Mouse (Mus musculus) pancreas, adult 10 weeks (tissue): ENCODE results near the gene Gm13275. TPM values are rescaled to one million over a fixed set of nuclear protein-coding genes. Genes with fewer than 3 reads are reported as not detected.

ENCODE experiments used
- polyA plus RNA-seq: library from polyadenylated mRNA; stranded (reverse); fragments of 350-450 nt; fragmentation: Illumina TruSeq; extraction: RNeasy Lipid Tissue Mini Kit (QIAGEN cat#74804); gene quantifications from one replicate; pipeline ENCODE4 v1.2.3, GENCODE M21; 2015; ENCODE audit warnings: low read depth, low replicate concordance; ENCODE audit not compliant: insufficient read depth

Gm13275 gene
- polyA plus RNA-seq: not detected

GRCm38 (mm10) chr4:88793936-88794675, at the start of gene Gm13275:
Gene Gm13275 (plus strand): TSS chr4:88794487.

GRCm38 (mm10) chr4:88754818-88755340, 39.4 kb upstream of the Gm13275 start, which contains the start of gene Gm13271:
Gene Gm13271 (plus strand): TSS chr4:88754868.

DNA sequence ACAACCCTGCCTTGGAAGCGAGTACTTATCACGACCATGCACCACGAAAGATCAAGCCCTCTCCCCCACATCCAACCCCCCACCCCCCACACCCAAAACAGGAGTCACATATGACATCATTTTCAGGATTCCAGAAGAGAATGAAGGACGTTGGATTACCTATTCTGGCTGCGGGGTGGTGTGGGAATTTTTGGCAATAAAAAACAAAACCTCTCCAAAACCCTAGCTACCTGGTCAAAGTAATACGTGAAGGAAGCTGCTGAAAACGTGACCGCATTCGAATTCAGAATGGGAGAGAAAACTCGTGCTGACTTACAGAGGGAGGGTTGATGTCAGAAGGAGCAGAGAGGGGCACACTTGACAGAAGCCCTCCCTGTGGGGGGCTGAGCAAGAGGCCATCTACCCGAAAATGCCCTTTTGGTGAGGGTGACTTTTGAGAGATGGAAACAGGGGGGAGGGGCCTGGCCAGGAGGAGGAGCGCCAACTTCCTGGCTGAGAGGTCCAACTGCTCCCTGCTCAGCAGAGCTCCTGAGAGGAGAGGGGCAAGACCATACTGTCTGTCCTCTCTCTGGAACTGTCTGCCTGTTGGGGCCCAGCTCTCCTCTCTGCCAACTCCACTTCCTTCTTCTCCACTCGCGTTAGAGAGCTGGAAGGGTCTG, 34.5 kb upstream of the Gm13275 start, which contains the start of gene Gm13283:
Gene Gm13283, plus strand, starts transcription at position 510 of the 659 bp plus-strand sequence.

DNA sequence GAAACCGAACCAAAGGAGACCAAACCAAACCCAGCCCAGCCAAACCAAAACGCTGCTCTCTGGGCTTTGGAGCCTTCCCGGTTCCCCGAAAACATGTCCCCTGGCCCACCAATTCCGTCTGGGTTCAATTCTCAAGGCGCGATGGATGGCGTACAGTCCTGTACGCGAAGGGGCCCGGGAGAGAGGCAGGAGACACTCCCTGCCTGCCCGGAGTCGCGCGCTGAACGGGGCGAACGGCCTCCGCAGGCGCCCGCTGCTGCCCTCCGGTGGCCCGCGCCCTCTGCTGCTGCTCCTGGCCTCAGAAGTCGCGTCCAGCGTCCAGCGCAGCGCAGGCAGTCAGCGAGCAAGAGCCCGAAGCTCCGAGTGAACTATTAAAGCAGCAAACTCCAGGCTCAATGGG, 20.8 kb upstream of the Gm13275 start, which contains the start of gene Gm13290:
Gene Gm13290, plus strand, starts transcription at position 301 of the 400 bp plus-strand sequence.

DNA sequence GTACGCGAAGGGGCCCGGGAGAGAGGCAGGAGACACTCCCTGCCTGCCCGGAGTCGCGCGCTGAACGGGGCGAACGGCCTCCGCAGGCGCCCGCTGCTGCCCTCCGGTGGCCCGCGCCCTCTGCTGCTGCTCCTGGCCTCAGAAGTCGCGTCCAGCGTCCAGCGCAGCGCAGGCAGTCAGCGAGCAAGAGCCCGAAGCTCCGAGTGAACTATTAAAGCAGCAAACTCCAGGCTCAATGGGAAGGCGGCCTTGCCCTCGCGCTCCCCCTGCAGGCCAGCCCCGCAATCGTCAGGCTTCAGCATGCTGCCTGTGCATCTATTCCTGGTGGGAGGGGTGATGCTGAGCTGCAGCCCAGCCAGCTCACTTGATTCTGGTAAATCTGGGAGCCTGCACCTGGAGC, 17.7 kb upstream of the Gm13275 start, which contains the start of gene Gm13289:
Gene Gm13289, plus strand, starts transcription at position 301 of the 400 bp plus-strand sequence.

DNA sequence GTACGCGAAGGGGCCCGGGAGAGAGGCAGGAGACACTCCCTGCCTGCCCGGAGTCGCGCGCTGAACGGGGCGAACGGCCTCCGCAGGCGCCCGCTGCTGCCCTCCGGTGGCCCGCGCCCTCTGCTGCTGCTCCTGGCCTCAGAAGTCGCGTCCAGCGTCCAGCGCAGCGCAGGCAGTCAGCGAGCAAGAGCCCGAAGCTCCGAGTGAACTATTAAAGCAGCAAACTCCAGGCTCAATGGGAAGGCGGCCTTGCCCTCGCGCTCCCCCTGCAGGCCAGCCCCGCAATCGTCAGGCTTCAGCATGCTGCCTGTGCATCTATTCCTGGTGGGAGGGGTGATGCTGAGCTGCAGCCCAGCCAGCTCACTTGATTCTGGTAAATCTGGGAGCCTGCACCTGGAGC, 14.7 kb upstream of the Gm13275 start, which contains the start of gene Gm13272:
Gene Gm13272, plus strand, starts transcription at position 301 of the 400 bp plus-strand sequence.

DNA sequence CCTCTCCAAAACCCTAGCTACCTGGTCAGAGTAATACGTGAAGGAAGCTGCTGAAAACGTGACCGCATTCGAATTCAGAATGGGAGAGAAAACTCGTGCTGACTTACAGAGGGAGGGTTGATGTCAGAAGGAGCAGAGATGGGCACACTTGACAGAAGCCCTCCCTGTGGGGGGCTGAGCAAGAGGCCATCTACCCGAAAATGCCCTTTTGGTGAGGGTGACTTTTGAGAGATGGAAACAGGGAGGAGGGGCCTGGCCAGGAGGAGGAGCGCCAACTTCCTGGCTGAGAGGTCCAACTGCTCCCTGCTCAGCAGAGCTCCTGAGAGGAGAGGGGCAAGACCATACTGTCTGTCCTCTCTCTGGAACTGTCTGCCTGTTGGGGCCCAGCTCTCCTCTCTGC, 12.5 kb upstream of the Gm13275 start, which contains the start of gene Ifnz:
Gene Ifnz, plus strand, starts transcription at position 301 of the 400 bp plus-strand sequence.

GRCm38 (mm10) chr4:88785409-88785808, 8.9 kb upstream of the Gm13275 start, which contains the start of gene Gm13276:
Gene Gm13276 (plus strand): TSS chr4:88785709.

GRCm38 (mm10) chr4:88788402-88788801, 5.9 kb upstream of the Gm13275 start, which contains the start of gene Gm13277:
Gene Gm13277 (plus strand): TSS chr4:88788632.

DNA sequence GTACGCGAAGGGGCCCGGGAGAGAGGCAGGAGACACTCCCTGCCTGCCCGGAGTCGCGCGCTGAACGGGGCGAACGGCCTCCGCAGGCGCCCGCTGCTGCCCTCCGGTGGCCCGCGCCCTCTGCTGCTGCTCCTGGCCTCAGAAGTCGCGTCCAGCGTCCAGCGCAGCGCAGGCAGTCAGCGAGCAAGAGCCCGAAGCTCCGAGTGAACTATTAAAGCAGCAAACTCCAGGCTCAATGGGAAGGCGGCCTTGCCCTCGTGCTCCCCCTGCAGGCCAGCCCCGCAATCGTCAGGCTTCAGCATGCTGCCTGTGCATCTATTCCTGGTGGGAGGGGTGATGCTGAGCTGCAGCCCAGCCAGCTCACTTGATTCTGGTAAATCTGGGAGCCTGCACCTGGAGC, 3.0 kb upstream of the Gm13275 start, which contains the start of gene Gm13278:
Gene Gm13278, plus strand, starts transcription at position 301 of the 400 bp plus-strand sequence.

DNA sequence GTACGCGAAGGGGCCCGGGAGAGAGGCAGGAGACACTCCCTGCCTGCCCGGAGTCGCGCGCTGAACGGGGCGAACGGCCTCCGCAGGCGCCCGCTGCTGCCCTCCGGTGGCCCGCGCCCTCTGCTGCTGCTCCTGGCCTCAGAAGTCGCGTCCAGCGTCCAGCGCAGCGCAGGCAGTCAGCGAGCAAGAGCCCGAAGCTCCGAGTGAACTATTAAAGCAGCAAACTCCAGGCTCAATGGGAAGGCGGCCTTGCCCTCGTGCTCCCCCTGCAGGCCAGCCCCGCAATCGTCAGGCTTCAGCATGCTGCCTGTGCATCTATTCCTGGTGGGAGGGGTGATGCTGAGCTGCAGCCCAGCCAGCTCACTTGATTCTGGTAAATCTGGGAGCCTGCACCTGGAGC, 2.8 kb downstream of the Gm13275 start, which contains the start of gene Gm13279:
Gene Gm13279, plus strand, starts transcription at position 301 of the 400 bp plus-strand sequence.

GRCm38 (mm10) chr4:88799365-88799764, 5.1 kb downstream of the Gm13275 start, which contains the start of gene Gm13285:
Gene Gm13285 (plus strand): TSS chr4:88799665.

DNA sequence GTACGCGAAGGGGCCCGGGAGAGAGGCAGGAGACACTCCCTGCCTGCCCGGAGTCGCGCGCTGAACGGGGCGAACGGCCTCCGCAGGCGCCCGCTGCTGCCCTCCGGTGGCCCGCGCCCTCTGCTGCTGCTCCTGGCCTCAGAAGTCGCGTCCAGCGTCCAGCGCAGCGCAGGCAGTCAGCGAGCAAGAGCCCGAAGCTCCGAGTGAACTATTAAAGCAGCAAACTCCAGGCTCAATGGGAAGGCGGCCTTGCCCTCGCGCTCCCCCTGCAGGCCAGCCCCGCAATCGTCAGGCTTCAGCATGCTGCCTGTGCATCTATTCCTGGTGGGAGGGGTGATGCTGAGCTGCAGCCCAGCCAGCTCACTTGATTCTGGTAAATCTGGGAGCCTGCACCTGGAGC, 8.7 kb downstream of the Gm13275 start, which contains the start of gene Gm13287:
Gene Gm13287, plus strand, starts transcription at position 301 of the 400 bp plus-strand sequence.

GRCm38 (mm10) chr4:88805231-88805630, 10.9 kb downstream of the Gm13275 start, which contains the start of gene Gm13288:
Gene Gm13288 (plus strand): TSS chr4:88805531.

GRCm38 (mm10) chr4:88815928-88816327, 21.6 kb downstream of the Gm13275 start, which contains the start of gene Ifna7:
Gene Ifna7 (plus strand): TSS chr4:88816228.

DNA sequence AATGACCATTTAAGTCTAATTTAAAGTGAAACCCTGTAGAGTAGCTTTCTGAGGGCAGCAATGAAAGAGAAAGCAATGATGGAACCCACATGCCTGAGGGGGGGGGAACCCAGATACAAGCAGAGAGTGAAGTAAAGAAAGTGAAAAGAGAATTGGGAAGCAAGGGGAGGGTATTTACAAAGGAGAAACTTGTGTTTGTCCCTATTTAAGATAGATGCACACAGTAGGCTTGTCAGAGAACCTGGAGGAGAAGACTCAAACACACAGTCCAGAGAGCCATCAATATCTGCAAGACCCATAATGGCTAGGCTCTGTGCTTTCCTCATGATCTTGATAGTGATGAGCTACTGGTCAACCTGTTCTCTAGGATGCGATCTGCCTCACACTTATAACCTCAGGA, 25.4 kb downstream of the Gm13275 start, which contains the start of gene Ifna11:
Gene Ifna11, plus strand, starts transcription at position 301 of the 400 bp plus-strand sequence.

GRCm38 (mm10) chr4:88827116-88827515, 32.8 kb downstream of the Gm13275 start, which contains the start of gene Ifna6:
Gene Ifna6 (plus strand): TSS chr4:88827416.

DNA sequence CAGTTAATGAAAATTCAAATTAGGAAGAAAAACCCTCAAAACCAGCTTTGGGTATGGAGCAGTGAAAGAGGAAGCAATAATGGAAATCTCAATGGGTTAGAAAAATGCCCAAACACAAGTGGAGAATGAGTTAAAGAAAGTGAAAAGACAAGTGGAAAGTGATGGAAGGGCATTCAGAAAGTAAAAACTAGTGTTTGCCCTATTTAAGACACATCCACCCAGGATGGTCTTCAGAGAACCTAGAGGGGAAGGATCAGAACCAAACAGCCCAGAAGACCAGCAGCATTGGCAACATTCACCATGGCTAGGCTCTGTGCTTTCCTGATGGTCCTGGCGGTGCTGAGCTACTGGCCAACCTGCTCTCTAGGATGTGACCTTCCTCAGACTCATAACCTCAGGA, 40.9 kb downstream of the Gm13275 start, which contains the start of gene Ifna5:
Gene Ifna5, plus strand, starts transcription at position 301 of the 400 bp plus-strand sequence.

GRCm38 (mm10) chr4:88841438-88841911, 47.2 kb downstream of the Gm13275 start, which contains the start of gene Ifna4:
Gene Ifna4 (plus strand): TSS chr4:88841861.

